In genomic region chr14:59625158-59625805, GRCm38 (mm10) we compare ENCODE assay signal across 9 mouse cellular contexts. TPM values are rescaled to one million over a fixed set of nuclear protein-coding genes. Genes with fewer than 3 reads are reported as not detected.
DNase-seq lines count a peak whose midpoint lies in the region; ATAC-seq and TF ChIP-seq lines count a peak whose summit lies in the region.
"Had no signal": no experiment of that assay in that cellular context is flagged by ENCODE, and none has a peak within 500 bp of the region (broad histone marks: within the 10 kb centered on the region; RNA-seq: fewer than 3 reads in every experiment).

Gene Shisa2, plus strand, starts transcription at chr14:59625308.

- under 1% methylated on average over 63 of the region's 65 CpGs for WGBS in hindbrain, embryonic 11.5 days
- under 1% methylated on average over 50 of the region's 65 CpGs for WGBS in lung, postnatal 0 days

- peak; percentile 56 for DNase-seq in ES-E14 (ENCODE audit: low read depth, low spot score)
- peak; percentile 72 to 77 for DNase-seq in cerebellum, postnatal 14 days
- DNase-seq in frontal cortex, postnatal 36 days (ENCODE audit: low spot score in 2 of 2): peak; percentile 63 to 66
- DNase-seq in hindbrain, embryonic 11.5 days (ENCODE audit: low spot score): peak; percentile 91
- DNase-seq in layer of hippocampus, postnatal 25 days (ENCODE audit: extremely low spot score in 1 of 2, low spot score in 1 of 2): peak; percentile 45 to 60
- peak; percentile 84 for DNase-seq in lung, postnatal 0 days (ENCODE audit: low spot score)
- peak; percentile 76 for DNase-seq in retina, adult 2 months (ENCODE audit: low read depth, low spot score)
- peak; percentile 45 for DNase-seq in urinary bladder, postnatal 10 days (ENCODE audit: low spot score)

- TF ChIP-seq CTCF in lung, postnatal 0 days (IDR thresholded peaks at IDR 0.05): peak; percentile 71

- H3K9me3 ChIP-seq in ES-E14 (ENCODE audit: control insufficient read depth, insufficient read depth, low read depth, low read length): no peaks in the 10 kb centered on the region
- H3K9me3 ChIP-seq in hindbrain, embryonic 11.5 days (ENCODE audit: control insufficient read depth, low read length): no peaks in the 10 kb centered on the region
- H3K9me3 ChIP-seq in lung, postnatal 0 days (ENCODE audit: low read length): no peaks in the 10 kb centered on the region

- H3K4me1 ChIP-seq in ES-E14 (ENCODE audit: control insufficient read depth in 2 of 2, insufficient read depth in 2 of 2, low read length in 2 of 2, poor library complexity in 1 of 2): peaks cover 4 to 6% of the 10 kb centered on the region in 2 experiments; a peak in 3 of 4 replicates
- H3K4me1 ChIP-seq in hindbrain, embryonic 11.5 days (replicated peaks; ENCODE audit: control insufficient read depth, insufficient read depth, low read length): no peaks in the 10 kb centered on the region; the same call in 1 of the 2 replicates
- H3K4me1 ChIP-seq in lung, postnatal 0 days (ENCODE audit: insufficient read depth, low read depth, low read length): no peaks in the 10 kb centered on the region

- H3K27ac ChIP-seq in ES-E14 (ENCODE audit: insufficient read depth, low read depth, low read length, poor library complexity, severe bottlenecking): no peak within 1 kb of the TSS; the same call in 1 of the 2 replicates
- peak within 1 kb of the TSS; percentile 77 for H3K27ac ChIP-seq in hindbrain, embryonic 11.5 days (ENCODE audit: low read depth, low read length)
- peak within 1 kb of the TSS; percentile 38; the same call in 1 of the 2 replicates for H3K27ac ChIP-seq in lung, postnatal 0 days (ENCODE audit: low read length)

- in situ Hi-C loops in ES-E14 (cut with MboI; ENCODE audit: low sequenced_read_pairs in 2 of 2, unreplicated experiment in 2 of 2): no loop called here

- peak within 1 kb of the TSS; percentile 74 for H3K9ac ChIP-seq in ES-E14 (ENCODE audit: insufficient read depth, low read depth, low read length, poor library complexity, severe bottlenecking)
- peak within 1 kb of the TSS; percentile 71 for H3K9ac ChIP-seq in hindbrain, embryonic 11.5 days (ENCODE audit: low read depth, low read length)
- H3K9ac ChIP-seq in lung, postnatal 0 days (replicated peaks; ENCODE audit: low read depth): no peak within 1 kb of the TSS

- H3K4me2 ChIP-seq in hindbrain, embryonic 11.5 days (replicated peaks; ENCODE audit: low read depth, low read length): peak within 1 kb of the TSS; percentile 79
- peak within 1 kb of the TSS; percentile 90 for H3K4me2 ChIP-seq in lung, postnatal 0 days (replicated peaks; ENCODE audit: low read depth, low read length)

- no peak for TF ChIP-seq EP300 in lung, postnatal 0 days (IDR thresholded peaks at IDR 0.05)

- H3K27me3 ChIP-seq in hindbrain, embryonic 11.5 days (ENCODE audit: control insufficient read depth, insufficient read depth, low read length): peaks cover 10% of the 10 kb centered on the region; the same call in 1 of the 2 replicates
- H3K27me3 ChIP-seq in lung, postnatal 0 days (replicated peaks; ENCODE audit: insufficient read depth, low read length): no peaks in the 10 kb centered on the region

- peaks cover 8% of the 10 kb centered on the region; the same call in 1 of the 2 replicates for H3K36me3 ChIP-seq in ES-E14 (ENCODE audit: control insufficient read depth, insufficient read depth, low read length, poor library complexity, severe bottlenecking)
- no peaks in the 10 kb centered on the region for H3K36me3 ChIP-seq in hindbrain, embryonic 11.5 days (ENCODE audit: control insufficient read depth, insufficient read depth, low read length)
- H3K36me3 ChIP-seq in lung, postnatal 0 days (ENCODE audit: insufficient read depth, low read length): no peaks in the 10 kb centered on the region
- H3K36me3 ChIP-seq: G1E had no signal

- peak within 1 kb of the TSS; percentile 74 to 78 for H3K4me3 ChIP-seq in ES-E14 (ENCODE audit: insufficient read depth in 1 of 2, low read depth in 1 of 2, low read length in 2 of 2, poor library complexity in 1 of 2, severe bottlenecking in 1 of 2)
- peak within 1 kb of the TSS; percentile 62 for H3K4me3 ChIP-seq in hindbrain, embryonic 11.5 days (ENCODE audit: low read depth, low read length)
- peak within 1 kb of the TSS; percentile 49 for H3K4me3 ChIP-seq in lung, postnatal 0 days (ENCODE audit: low read depth, low read length)

- peak; percentile 91 for ATAC-seq in hindbrain, embryonic 11.5 days (ENCODE audit: low FRiP score)
- peak; percentile 86 for ATAC-seq in lung, postnatal 0 days

TF ChIP-seq in ES-E14, 5 proteins besides CTCF, POLR2A, EP300 and RAD21:
- TF ChIP-seq ZNF384 (IDR thresholded peaks at IDR 0.05; ENCODE audit: low read depth, low read length): no peak
- TF ChIP-seq MAFK (IDR thresholded peaks at IDR 0.05; ENCODE audit: insufficient read depth, low read depth, low read length): no peak
- no peak for TF ChIP-seq ZC3H11A (IDR thresholded peaks at IDR 0.05; ENCODE audit: borderline replicate concordance, low read depth, low read length)
- no peak for TF ChIP-seq CHD2 (IDR thresholded peaks at IDR 0.05; ENCODE audit: low read depth, low read length)
- no peak for TF ChIP-seq HCFC1 (IDR thresholded peaks at IDR 0.05; ENCODE audit: borderline replicate concordance, insufficient read depth, low read length)

RNA-seq across cellular contexts. Expression of gene Shisa2, which starts in this region (rescaled TPM):
- 3.8 and 10.9 TPM in 2 replicates for total RNA-seq in ES-E14 (2012; rRNA removed)
- polyA plus RNA-seq in hindbrain, embryonic 11.5 days (2014; fragmentation: Nextera tagmentation; extraction: Ambion mirVana): 14.0 and 15.7 TPM in 2 replicates
- 1 to 10 TPM; 3.1 to 4.5 TPM for total RNA-seq in layer of hippocampus, postnatal 25 days (2021)
- 10.6 and 17.5 TPM in 2 replicates for polyA plus RNA-seq in lung, postnatal 0 days (2015; fragmentation: Nextera tagmentation; extraction: Ambion mirVana)
